Mouse (Mus musculus) granulocyte monocyte progenitor cell, adult 5-6 weeks (primary cell): Measurements from ENCODE around the gene Rps6ka4. TPM values are rescaled to one million over a fixed set of nuclear protein-coding genes. Genes with fewer than 3 reads are reported as not detected.

Experiments
- ATAC-seq: replicated peaks from 2 replicates; pipeline ENCODE4 v1.8.0; 2016; ENCODE audit warnings: mild to moderate bottlenecking, moderate TSS enrichment, inconsistent platforms; ENCODE audit not compliant: poor library complexity, severe bottlenecking
- total RNA-seq, 2 experiments: library from RNA; stranded (forward) in 1 of 2; stranded (reverse) in 1 of 2; fragments of 200-712, 200-1000 nt in 1 of 2; fragments of >200 nt in 1 of 2; fragmentation: Nextera tagmentation in 1 of 2; gene quantifications; 2 replicates each; pipeline ENCODE4 v1.2.3; 2014 to 2017

The Rps6ka4 gene
- total RNA-seq, 2 experiments from 2014 or later = 2.8 to 8.1 TPM

- no peak for ATAC-seq
Observed at GRCm38 (mm10) chr19:6814366-6814765, 26.1 kb downstream of the Rps6ka4 start.

Other genes starting within 250 kb of the Rps6ka4 start
- gene Ccdc88b, start 17.6 kb upstream of the Rps6ka4 start, total RNA-seq (2014; fragmentation: Nextera tagmentation) = 17.8 and 22.6 TPM in 2 replicates
- 53.1 and 58.0 TPM in 2 replicates for gene Ccdc88b, start 17.6 kb upstream of the Rps6ka4 start, total RNA-seq (2017)
- 149 and 152 TPM in 2 replicates for gene Trmt112, start 69.1 kb upstream of the Rps6ka4 start, total RNA-seq (2014; fragmentation: Nextera tagmentation)
- gene Trmt112, start 69.1 kb upstream of the Rps6ka4 start, total RNA-seq (2017) = 156 and 160 TPM in 2 replicates
- 352 and 419 TPM in 2 replicates for gene Prdx5, start 69.5 kb upstream of the Rps6ka4 start, total RNA-seq (2014; fragmentation: Nextera tagmentation)
- gene Prdx5, start 69.5 kb upstream of the Rps6ka4 start, total RNA-seq (2017) = 522 and 534 TPM in 2 replicates
- 10.7 and 29.3 TPM in 2 replicates for gene Esrra, start 81.2 kb upstream of the Rps6ka4 start, total RNA-seq (2014; fragmentation: Nextera tagmentation)
- gene Esrra, start 81.2 kb upstream of the Rps6ka4 start, total RNA-seq (2017) = 15.5 and 18.6 TPM in 2 replicates
- gene Catsperz, start 84.7 kb upstream of the Rps6ka4 start, total RNA-seq (2014; fragmentation: Nextera tagmentation) = 3.0 TPM in 1 of 2 replicates, not detected in the other
- 2.8 and 4.5 TPM in 2 replicates for gene Catsperz, start 84.7 kb upstream of the Rps6ka4 start, total RNA-seq (2017)
- gene Kcnk4, start 93.9 kb upstream of the Rps6ka4 start, total RNA-seq (2014; fragmentation: Nextera tagmentation) = not detected in 2 replicates
- not detected in 2 replicates for gene Kcnk4, start 93.9 kb upstream of the Rps6ka4 start, total RNA-seq (2017)
- 26.7 and 34.5 TPM in 2 replicates for gene Bad, start 101.2 kb upstream of the Rps6ka4 start, total RNA-seq (2014; fragmentation: Nextera tagmentation)
- gene Bad, start 101.2 kb upstream of the Rps6ka4 start, total RNA-seq (2017) = 48.8 and 69.0 TPM in 2 replicates
- gene Gpr137, start 101.8 kb upstream of the Rps6ka4 start, total RNA-seq (2014; fragmentation: Nextera tagmentation) = 15.0 and 18.5 TPM in 2 replicates
- gene Gpr137, start 101.8 kb upstream of the Rps6ka4 start, total RNA-seq (2017) = 14.9 and 15.8 TPM in 2 replicates
- 194 and 276 TPM in 2 replicates for gene Ppp1r14b, start 134.3 kb upstream of the Rps6ka4 start, total RNA-seq (2014; fragmentation: Nextera tagmentation)
- gene Ppp1r14b, start 134.3 kb upstream of the Rps6ka4 start, total RNA-seq (2017) = 94.5 and 105 TPM in 2 replicates
- gene Plcb3, start 135.8 kb upstream of the Rps6ka4 start, total RNA-seq (2014; fragmentation: Nextera tagmentation) = 8.0 and 14.6 TPM in 2 replicates
- 7.1 and 10.9 TPM in 2 replicates for gene Plcb3, start 135.8 kb upstream of the Rps6ka4 start, total RNA-seq (2017)
- 98.9 and 160 TPM in 2 replicates for gene Fkbp2, start 139.9 kb upstream of the Rps6ka4 start, total RNA-seq (2014; fragmentation: Nextera tagmentation)
- 173 and 197 TPM in 2 replicates for gene Fkbp2, start 139.9 kb upstream of the Rps6ka4 start, total RNA-seq (2017)
- gene Vegfb, start 147.0 kb upstream of the Rps6ka4 start, total RNA-seq (2014; fragmentation: Nextera tagmentation) = 27.6 and 35.2 TPM in 2 replicates
- gene Vegfb, start 147.0 kb upstream of the Rps6ka4 start, total RNA-seq (2017) = 6.2 and 7.4 TPM in 2 replicates
- 6.4 and 16.5 TPM in 2 replicates for gene Dnajc4, start 151.9 kb upstream of the Rps6ka4 start, total RNA-seq (2014; fragmentation: Nextera tagmentation)
- 7.9 and 11.8 TPM in 2 replicates for gene Dnajc4, start 151.9 kb upstream of the Rps6ka4 start, total RNA-seq (2017)
- 8.5 and 14.4 TPM in 2 replicates for gene Nudt22, start 155.5 kb upstream of the Rps6ka4 start, total RNA-seq (2014; fragmentation: Nextera tagmentation)
- gene Nudt22, start 155.5 kb upstream of the Rps6ka4 start, total RNA-seq (2017) = 3.4 and 14.5 TPM in 2 replicates
- gene Trpt1, start 155.5 kb upstream of the Rps6ka4 start, total RNA-seq (2014; fragmentation: Nextera tagmentation) = 3.0 TPM in 1 of 2 replicates, not detected in the other
- 0.21 and 0.60 TPM in 2 replicates for gene Trpt1, start 155.5 kb upstream of the Rps6ka4 start, total RNA-seq (2017)
- gene Fermt3, start 178.8 kb upstream of the Rps6ka4 start, total RNA-seq (2014; fragmentation: Nextera tagmentation) = 103 and 119 TPM in 2 replicates
- 182 and 230 TPM in 2 replicates for gene Fermt3, start 178.8 kb upstream of the Rps6ka4 start, total RNA-seq (2017)
- gene Stip1, start 199.3 kb upstream of the Rps6ka4 start, total RNA-seq (2014; fragmentation: Nextera tagmentation) = 162 and 187 TPM in 2 replicates
- gene Stip1, start 199.3 kb upstream of the Rps6ka4 start, total RNA-seq (2017) = 246 and 270 TPM in 2 replicates
- 7.8 and 13.6 TPM in 2 replicates for gene Macrod1, start 216.2 kb upstream of the Rps6ka4 start, total RNA-seq (2014; fragmentation: Nextera tagmentation)
- gene Macrod1, start 216.2 kb upstream of the Rps6ka4 start, total RNA-seq (2017) = 4.5 and 6.3 TPM in 2 replicates